Mouse (Mus musculus) hindbrain, embryonic 11.5 days (tissue): ENCODE data around the gene Radil. TPM values are rescaled to one million over a fixed set of nuclear protein-coding genes. Genes with fewer than 3 reads are reported as not detected.

Experiments
- ATAC-seq: fragments of 200-750 bp; cut with Nextera tagmentation; 2 replicates; pipeline ENCODE4 v1.8.0; 2017; ENCODE audit warnings: mild to moderate bottlenecking, moderate TSS enrichment, moderate library complexity; ENCODE audit not compliant: low FRiP score
- DNase-seq: peaks from one replicate; pipeline ENCODE4 v3.0.0-alpha.2; 2015; ENCODE audit warnings: low spot score
- H3K27ac ChIP-seq: fragments of 300-500 bp; sonication (generic); 2 replicates; pipeline ENCODE4 v1.5.1; 2014; ENCODE audit warnings: mild to moderate bottlenecking, low read depth, low read length
- H3K27me3 ChIP-seq: fragments of 300-500 bp; sonication (generic); 2 replicates; pipeline ENCODE4 v1.6.1; 2014; ENCODE audit warnings: mild to moderate bottlenecking, low read length, moderate library complexity, mixed read lengths; ENCODE audit not compliant: control insufficient read depth, insufficient read depth
- H3K36me3 ChIP-seq: fragments of 300-500 bp; sonication (generic); 2 replicates; pipeline ENCODE4 v1.6.1; 2014; ENCODE audit warnings: mild to moderate bottlenecking, low read length, moderate library complexity, mixed read lengths; ENCODE audit not compliant: control insufficient read depth, insufficient read depth
- H3K4me1 ChIP-seq: fragments of 300-500 bp; sonication (generic); replicated peaks from 2 replicates; pipeline ENCODE4 v1.6.1; 2014; ENCODE audit warnings: low read length, mixed read lengths; ENCODE audit not compliant: control insufficient read depth, insufficient read depth
- H3K4me2 ChIP-seq: fragments of 300-500 bp; sonication (generic); replicated peaks from 2 replicates; pipeline ENCODE4 v1.6.1; 2014; ENCODE audit warnings: mild to moderate bottlenecking, low read depth, low read length
- H3K4me3 ChIP-seq: fragments of 300-500 bp; sonication (generic); 2 replicates; pipeline ENCODE4 v1.5.1; 2014; ENCODE audit warnings: low read depth, low read length
- H3K9ac ChIP-seq: fragments of 300-500 bp; sonication (generic); 2 replicates; pipeline ENCODE4 v1.6.1; 2014; ENCODE audit warnings: low read depth, low read length
- H3K9me3 ChIP-seq: fragments of 300-500 bp; sonication (generic); 2 replicates; pipeline ENCODE4 v1.6.1; 2016; ENCODE audit warnings: low read length; ENCODE audit not compliant: control insufficient read depth
- WGBS: fragments of 180-500 bp; shearing (Covaris S2); extraction: QIAGEN DNeasy Blood & Tissue Kit; methylation state at CpG from one replicate; pipeline ENCODE4 v1.1.7; 2014; 5-methylcytosine and 5-hydroxymethylcytosine counted together
- polyA plus RNA-seq: library from polyadenylated mRNA; unstranded; fragments of >200 nt; fragmentation: Nextera tagmentation; extraction: Ambion mirVana; gene quantifications from 2 replicates; pipeline ENCODE4 v1.2.1, GENCODE M21; 2014

Gene Radil
- polyA plus RNA-seq, 1 experiment from 2014 or later: 2.8 TPM

- WGBS: 91% methylated on average over 7 of the region's 7 CpGs
- H3K4me1 ChIP-seq: no peaks in the 10 kb centered on the region
- H3K4me2 ChIP-seq: no peak overlapping the region
- no peak overlapping the region for H3K9ac ChIP-seq
- no peak overlapping the region for H3K4me3 ChIP-seq
- ATAC-seq (no peak), DNase-seq (no peak)
- H3K36me3 ChIP-seq: no peaks in the 10 kb centered on the region
- H3K27ac ChIP-seq: no peak overlapping the region
- 0 out of 2 replicates have a peak, but pooled peaks cover 3% of the 10 kb centered on the region for H3K27me3 ChIP-seq
- no peaks in the 10 kb centered on the region for H3K9me3 ChIP-seq
Observed at GRCm38 (mm10) chr5:142576832-142577231, 25.9 kb upstream of the Radil start.

GRCm38 (mm10) chr5:142574323-142575057 is 23.6 kb upstream of the Radil start:
- DNase-seq (no peak), ATAC-seq (no peak)
- no peaks in the 10 kb centered on the region for H3K9me3 ChIP-seq
- no peak overlapping the region for H3K4me2 ChIP-seq
- no peaks in the 10 kb centered on the region for H3K36me3 ChIP-seq
- H3K9ac ChIP-seq: no peak overlapping the region
- WGBS: 85% methylated on average over 8 of the region's 8 CpGs
- H3K27me3 ChIP-seq: no peaks in the 10 kb centered on the region
- H3K27ac ChIP-seq: no peak overlapping the region
- no peaks in the 10 kb centered on the region for H3K4me1 ChIP-seq
- no peak overlapping the region for H3K4me3 ChIP-seq

DNA sequence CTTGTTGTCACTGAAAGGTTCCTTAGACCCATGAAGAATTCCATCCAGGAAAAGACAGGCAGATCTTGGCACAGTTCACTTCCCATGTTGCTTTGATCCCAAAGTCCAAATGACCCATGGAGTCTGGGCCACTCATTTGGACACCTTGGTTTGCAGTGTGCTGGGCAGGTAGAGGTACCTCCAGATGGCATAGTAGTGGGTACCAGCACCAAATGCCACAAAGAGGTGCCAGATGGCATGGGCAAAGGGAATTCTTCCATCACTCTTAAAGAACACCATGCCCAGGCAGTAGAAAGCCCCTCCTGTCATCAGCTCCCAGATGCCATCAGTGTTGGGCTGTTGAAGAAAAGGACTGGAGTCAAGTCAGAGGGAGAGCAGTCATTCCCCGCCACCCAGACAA is 13.7 kb upstream of the Radil start:
- H3K27ac ChIP-seq: no peak overlapping the region
- no peaks in the 10 kb centered on the region for H3K4me1 ChIP-seq
- H3K4me2 ChIP-seq: no peak overlapping the region
- DNase-seq (no peak), ATAC-seq (no peak)
- H3K4me3 ChIP-seq: no peak overlapping the region
- H3K9ac ChIP-seq: no peak overlapping the region
- 90% methylated on average over 1 of the region's 1 CpGs for WGBS
- H3K36me3 ChIP-seq: no peaks in the 10 kb centered on the region
- no peaks in the 10 kb centered on the region for H3K9me3 ChIP-seq
- H3K27me3 ChIP-seq: no peaks in the 10 kb centered on the region

DNA sequence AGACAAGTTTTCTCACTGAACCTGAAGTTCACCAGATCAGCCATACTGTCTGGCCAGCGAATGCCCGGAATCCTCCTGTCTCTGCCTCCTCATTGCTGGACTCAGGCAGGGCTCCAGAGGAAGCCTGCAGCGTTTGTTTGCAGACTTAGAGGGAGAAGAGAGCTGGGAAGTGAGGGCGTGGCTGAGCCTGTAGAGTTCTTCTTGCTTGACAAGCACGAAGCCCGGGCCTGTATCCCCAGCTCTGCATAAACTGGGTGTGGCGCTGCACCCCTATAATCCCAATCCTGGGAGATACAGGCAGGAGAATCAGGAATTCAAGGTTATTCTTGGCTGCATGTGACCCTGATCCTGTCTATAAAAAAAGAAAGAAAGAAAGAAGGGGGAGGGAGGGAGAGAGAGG is 9.4 kb upstream of the Radil start:
- ATAC-seq (no peak), DNase-seq (no peak)
- Histone ChIP-seq H3K9ac (no peak overlapping the region), H3K27ac (no peak overlapping the region), H3K9me3 (no peaks in the 10 kb centered on the region), H3K27me3 (no peaks in the 10 kb centered on the region), H3K4me1 (no peaks in the 10 kb centered on the region), H3K4me3 (no peak overlapping the region), H3K36me3 (no peaks in the 10 kb centered on the region), H3K4me2 (no peak overlapping the region)
- 57% methylated on average over 7 of the region's 7 CpGs for WGBS

GRCm38 (mm10) chr5:142557397-142558067 is 6.6 kb upstream of the Radil start:
- 30% methylated on average over 13 of the region's 21 CpGs for WGBS
- H3K27me3 ChIP-seq: no peaks in the 10 kb centered on the region
- no peak overlapping the region for H3K9ac ChIP-seq
- DNase-seq: peak; percentile 84
- no peak overlapping the region for H3K4me2 ChIP-seq
- H3K4me3 ChIP-seq: no peak overlapping the region
- peak; percentile 57; the same call in 1 of the 2 replicates for ATAC-seq
- H3K4me1 ChIP-seq: no peaks in the 10 kb centered on the region
- no peaks in the 10 kb centered on the region for H3K9me3 ChIP-seq
- no peaks in the 10 kb centered on the region for H3K36me3 ChIP-seq
- no peak overlapping the region for H3K27ac ChIP-seq

GRCm38 (mm10) chr5:142556721-142557120 is 5.8 kb upstream of the Radil start:
- Histone ChIP-seq H3K9ac (no peak overlapping the region), H3K4me2 (no peak overlapping the region), H3K27ac (no peak overlapping the region), H3K4me1 (no peaks in the 10 kb centered on the region), H3K36me3 (no peaks in the 10 kb centered on the region), H3K4me3 (no peak overlapping the region), H3K27me3 (no peaks in the 10 kb centered on the region), H3K9me3 (no peaks in the 10 kb centered on the region)
- ATAC-seq: no peak
- no peak for DNase-seq
- 91% methylated on average over 4 of the region's 4 CpGs for WGBS

DNA sequence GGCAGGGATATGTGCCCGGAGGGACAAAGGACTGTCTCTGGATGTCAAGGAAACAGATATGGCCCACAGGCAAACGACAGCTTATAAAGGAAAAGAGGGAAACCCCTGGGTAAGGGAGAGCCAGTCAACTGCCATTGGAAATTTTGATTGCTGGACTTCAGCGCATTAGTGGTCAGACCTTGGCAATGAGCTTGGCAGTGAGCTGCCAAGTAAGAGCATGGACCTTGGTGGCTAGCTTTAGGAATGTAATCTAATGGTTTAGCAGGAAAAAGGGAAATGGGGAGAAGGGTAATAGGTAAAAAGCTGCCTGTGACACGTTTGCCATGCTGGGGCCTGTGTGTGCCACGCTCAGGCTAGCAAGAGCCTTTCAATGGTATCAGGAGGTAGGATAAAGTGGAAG is 5.0 kb upstream of the Radil start:
- Histone ChIP-seq H3K36me3 (no peaks in the 10 kb centered on the region), H3K4me2 (no peak overlapping the region), H3K27ac (no peak overlapping the region), H3K4me3 (no peak overlapping the region), H3K9ac (no peak overlapping the region), H3K27me3 (no peaks in the 10 kb centered on the region), H3K9me3 (no peaks in the 10 kb centered on the region), H3K4me1 (no peaks in the 10 kb centered on the region)
- ATAC-seq (no peak), DNase-seq (no peak)
- 79% methylated on average over 5 of the region's 5 CpGs for WGBS

DNA sequence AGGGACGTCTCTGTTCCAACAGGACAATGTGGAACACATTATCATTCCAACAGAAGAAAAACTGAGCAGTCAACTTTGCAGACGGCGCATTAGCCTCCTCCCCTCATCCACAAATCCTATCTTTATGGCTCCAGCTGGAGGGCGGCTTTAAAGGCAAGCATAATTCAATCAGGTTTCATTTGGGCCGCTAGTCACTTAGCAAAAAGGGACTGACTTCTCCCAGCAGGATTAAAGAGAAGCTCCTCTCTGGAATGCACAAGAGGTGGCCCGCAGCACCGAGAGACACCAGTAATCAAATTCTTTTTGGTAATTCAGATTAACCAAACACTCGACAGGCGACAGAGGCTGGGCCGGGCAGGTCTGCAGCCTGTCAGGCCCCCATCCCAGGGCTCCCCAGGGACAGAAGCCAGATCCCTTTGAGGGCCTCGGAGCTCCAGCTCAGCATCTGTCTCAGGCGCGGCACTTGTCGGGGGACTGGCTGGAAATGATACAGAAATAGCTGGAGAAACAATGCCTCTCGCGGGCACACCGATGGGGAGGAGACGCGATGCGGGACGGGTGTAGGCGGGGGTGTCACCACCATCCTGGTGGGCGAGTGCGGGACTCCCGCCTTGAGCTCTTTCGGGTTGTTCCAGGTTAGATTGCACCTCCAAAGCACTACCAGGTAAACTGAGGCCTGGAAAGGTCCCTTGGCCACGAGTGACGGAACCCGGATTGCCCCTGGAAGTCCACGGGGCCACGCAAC is 765 bp downstream of the Radil start:
- peak; percentile 68 for DNase-seq
- H3K9ac ChIP-seq: peak overlapping the region; percentile 52
- H3K4me3 ChIP-seq: peak overlapping the region; percentile 62
- H3K9me3 ChIP-seq: no peaks in the 10 kb centered on the region
- peak overlapping the region; percentile 91 for H3K4me2 ChIP-seq
- WGBS: 2% methylated on average over 31 of the region's 31 CpGs
- peaks cover 4% of the 10 kb centered on the region; the same call in 1 of the 2 replicates for H3K4me1 ChIP-seq
- H3K27ac ChIP-seq: peak overlapping the region; percentile 58
- peak; percentile 58 for ATAC-seq
- no peaks in the 10 kb centered on the region for H3K27me3 ChIP-seq
- no peaks in the 10 kb centered on the region for H3K36me3 ChIP-seq
